Mouse (Mus musculus) stomach, postnatal 0 days (tissue): ENCODE data around the gene Osbpl7.

ENCODE experiments used
- CTCF ChIP-seq: IDR thresholded peaks from 2 replicates; pipeline ENCODE4 v1.5.1; 2016; ENCODE audit warnings: antibody characterized with exemption, low read depth, mild to moderate bottlenecking, moderate library complexity
- EP300 ChIP-seq: optimal IDR thresholded peaks from 2 replicates; pipeline ENCODE3; 2016; ENCODE audit warnings: antibody characterized with exemption

- no peak for TF ChIP-seq CTCF
- TF ChIP-seq EP300: no peak
These were observed 29.9 kb downstream of the Osbpl7 start for GRCm38 (mm10) chr11:97080291-97080690.
